In the genomic region with DNA sequence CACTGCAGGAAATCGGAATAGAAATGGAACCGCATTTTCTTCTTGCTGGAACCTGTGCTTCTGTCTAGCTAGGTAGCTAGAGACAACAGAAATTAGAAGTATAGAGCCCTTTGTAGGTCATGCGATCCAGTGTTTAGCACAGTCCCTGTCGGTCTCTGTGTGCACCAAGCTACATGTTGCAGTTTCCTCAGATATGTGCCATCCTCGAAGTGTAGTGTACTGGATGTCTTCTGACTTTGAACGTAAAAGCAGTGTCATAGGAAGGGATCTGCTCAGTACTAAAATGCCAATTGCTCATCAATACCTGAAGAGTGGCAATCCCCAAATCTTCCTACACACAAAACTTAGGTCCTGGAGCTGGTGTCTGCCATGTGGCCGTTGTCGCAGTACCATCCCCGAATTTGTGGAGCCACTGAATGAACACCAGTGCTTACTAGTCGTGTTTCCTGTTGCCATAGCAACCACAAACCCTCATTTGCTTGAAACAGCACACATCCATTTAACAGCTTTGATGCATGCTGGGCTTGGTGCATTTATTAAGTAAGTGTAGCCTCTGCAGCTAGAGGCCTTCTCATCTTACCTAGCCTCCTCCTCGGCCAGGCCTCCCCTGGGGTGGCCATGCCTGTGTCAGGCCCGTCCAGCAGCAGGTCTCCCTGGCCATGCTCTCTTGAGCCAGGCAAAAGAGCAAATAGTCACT, we compare ENCODE assay signal across 9 mouse cellular contexts.
DNase-seq lines count a peak whose midpoint lies in the region; ATAC-seq and TF ChIP-seq lines count a peak whose summit lies in the region.
"Had no signal": no experiment of that assay in that cellular context is flagged by ENCODE, and none has a peak within 500 bp of the region (broad histone marks: within the 10 kb centered on the region; RNA-seq: fewer than 3 reads in every experiment).

No protein-coding gene starts in this region.

- in situ Hi-C loops in CH12.LX (cut with MboI; ENCODE audit: low pct_ligation_motif_present, low pct_unique_long_range_greater_than_20kb, low sequenced_read_pairs) = no loop called here

- TF ChIP-seq EP300 in CH12.LX (IDR thresholded peaks at IDR 0.05; ENCODE audit: low read length) = no peak

- WGBS in forebrain, embryonic 15.5 days = 34% methylated on average over 12 of the region's 12 CpGs
- 43% methylated on average over 12 of the region's 12 CpGs for WGBS in midbrain, embryonic 11.5 days
- whole genome bisulfite sequencing in intestine, embryonic 15.5 days = 71% methylated on average over 12 of the region's 12 CpGs
- 64% methylated on average over 12 of the region's 12 CpGs for WGBS in liver, embryonic 12.5 days (ENCODE audit: insufficient replicate concordance)

- H3K9ac ChIP-seq in CH12.LX (ENCODE audit: insufficient read depth, low read depth) = no peak overlapping the region
- H3K9ac ChIP-seq in forebrain, embryonic 15.5 days (replicated peaks) = peak overlapping the region; percentile 11; the same call in 1 of the 2 replicates
- no peak overlapping the region for H3K9ac ChIP-seq in midbrain, embryonic 11.5 days (ENCODE audit: low read length)
- no peak overlapping the region for H3K9ac ChIP-seq in intestine, embryonic 15.5 days
- no peak overlapping the region for H3K9ac ChIP-seq in liver, embryonic 12.5 days
- H3K9ac ChIP-seq: liver, embryonic 15.5 days had no signal

- peaks cover 9 to 16% of the 10 kb centered on the region in 2 experiments for H3K4me1 ChIP-seq in CH12.LX (ENCODE audit: control insufficient read depth in 1 of 2, insufficient read depth in 2 of 2)
- H3K4me1 ChIP-seq in forebrain, embryonic 15.5 days = peaks cover 60% of the 10 kb centered on the region
- peaks cover 10% of the 10 kb centered on the region for H3K4me1 ChIP-seq in midbrain, embryonic 11.5 days (ENCODE audit: control insufficient read depth, insufficient read depth, low read length)
- peaks cover 10% of the 10 kb centered on the region for H3K4me1 ChIP-seq in intestine, embryonic 15.5 days (replicated peaks)
- H3K4me1 ChIP-seq in liver, embryonic 12.5 days = no peaks in the 10 kb centered on the region
- H3K4me1 ChIP-seq: liver, embryonic 15.5 days had no signal

- no peak for TF ChIP-seq CTCF in CH12.LX (conservative IDR thresholded peaks at IDR 0.05 in 1 of 2, IDR thresholded peaks at IDR 0.05 in 1 of 2; ENCODE audit: low read depth in 2 of 2, low read length in 2 of 2)

- H3K27me3 ChIP-seq in CH12.LX (replicated peaks) = peaks cover 2% of the 10 kb centered on the region
- no peaks in the 10 kb centered on the region for H3K27me3 ChIP-seq in forebrain, embryonic 15.5 days
- H3K27me3 ChIP-seq in midbrain, embryonic 11.5 days (ENCODE audit: control insufficient read depth, insufficient read depth, low read length) = no peaks in the 10 kb centered on the region
- H3K27me3 ChIP-seq in intestine, embryonic 15.5 days (replicated peaks) = no peaks in the 10 kb centered on the region
- no peaks in the 10 kb centered on the region for H3K27me3 ChIP-seq in liver, embryonic 12.5 days (replicated peaks)
- H3K27me3 ChIP-seq: liver, embryonic 15.5 days had no signal

- ATAC-seq in forebrain, embryonic 15.5 days (replicated peaks) = peak; percentile 74
- 0 out of 2 replicates have a peak, but pooled peaks have one; percentile 42 for ATAC-seq in midbrain, embryonic 11.5 days (ENCODE audit: low FRiP score)
- ATAC-seq in intestine, embryonic 15.5 days = no peak; the same call in 1 of the 2 replicates
- no peak for ATAC-seq in liver, embryonic 12.5 days

- dilution Hi-C loops in CH12.LX (cut with MboI; ENCODE audit: extremely low pct_ligation_motif_present, extremely low pct_unique_long_range_greater_than_20kb, low sequenced_read_pairs) = no loop called here

- peaks cover 3% of the 10 kb centered on the region for H3K9me3 ChIP-seq in CH12.LX (replicated peaks; ENCODE audit: low read length)
- no peaks in the 10 kb centered on the region for H3K9me3 ChIP-seq in forebrain, embryonic 15.5 days
- no peaks in the 10 kb centered on the region for H3K9me3 ChIP-seq in midbrain, embryonic 11.5 days (ENCODE audit: control insufficient read depth, low read length)
- H3K9me3 ChIP-seq in intestine, embryonic 15.5 days = no peaks in the 10 kb centered on the region
- H3K9me3 ChIP-seq in liver, embryonic 12.5 days (replicated peaks) = no peaks in the 10 kb centered on the region
- H3K9me3 ChIP-seq: liver, embryonic 15.5 days had no signal

- no peaks in the 10 kb centered on the region for H3K36me3 ChIP-seq in CH12.LX (replicated peaks in 1 of 2; ENCODE audit: control insufficient read depth in 1 of 2, insufficient read depth in 1 of 2, low read length in 1 of 2)
- no peaks in the 10 kb centered on the region for H3K36me3 ChIP-seq in forebrain, embryonic 15.5 days
- no peaks in the 10 kb centered on the region for H3K36me3 ChIP-seq in midbrain, embryonic 11.5 days (ENCODE audit: control insufficient read depth, insufficient read depth, low read length)
- H3K36me3 ChIP-seq in intestine, embryonic 15.5 days = no peaks in the 10 kb centered on the region
- no peaks in the 10 kb centered on the region for H3K36me3 ChIP-seq in liver, embryonic 12.5 days
- H3K36me3 ChIP-seq: liver, embryonic 15.5 days had no signal

- no peak overlapping the region for H3K27ac ChIP-seq in CH12.LX (ENCODE audit: insufficient read depth, low read depth)
- peak overlapping the region; percentile 68 for H3K27ac ChIP-seq in forebrain, embryonic 15.5 days (replicated peaks)
- no peak overlapping the region for H3K27ac ChIP-seq in midbrain, embryonic 11.5 days (ENCODE audit: low read depth, low read length)
- H3K27ac ChIP-seq in intestine, embryonic 15.5 days = no peak overlapping the region
- H3K27ac ChIP-seq in liver, embryonic 12.5 days = no peak overlapping the region
- H3K27ac ChIP-seq: liver, embryonic 15.5 days had no signal

- peak; percentile 38 for DNase-seq in CD4-positive helper T cell, adult 2 months (ENCODE audit: low read depth, low spot score)
- peak; percentile 28 for DNase-seq in CH12.LX (ENCODE audit: extremely low read depth)
- DNase-seq in midbrain, embryonic 11.5 days (ENCODE audit: low spot score, missing footprints) = no peak
- no peak for DNase-seq in gastrocnemius, postnatal 14 days
- DNase-seq: cerebellum, postnatal 25 days had no signal

- no peak overlapping the region for H3K4me3 ChIP-seq in CH12.LX (replicated peaks in 1 of 3; ENCODE audit: low read depth in 2 of 3, low read length in 2 of 3, poor library complexity in 1 of 3)
- H3K4me3 ChIP-seq in forebrain, embryonic 15.5 days = no peak overlapping the region
- no peak overlapping the region for H3K4me3 ChIP-seq in midbrain, embryonic 11.5 days (ENCODE audit: low read depth, low read length)
- H3K4me3 ChIP-seq in intestine, embryonic 15.5 days (replicated peaks) = no peak overlapping the region
- no peak overlapping the region for H3K4me3 ChIP-seq in liver, embryonic 12.5 days
- H3K4me3 ChIP-seq: liver, embryonic 15.5 days had no signal

- H3K79me2 ChIP-seq in CH12.LX (replicated peaks; ENCODE audit: control insufficient read depth, extremely low read depth, insufficient read depth, poor library complexity, severe bottlenecking) = no peaks in the 10 kb centered on the region

- no peak overlapping the region for H3K4me2 ChIP-seq in CH12.LX (ENCODE audit: insufficient read depth, low read depth, poor library complexity, severe bottlenecking)
- peak overlapping the region; percentile 16; the same call in 1 of the 2 replicates for H3K4me2 ChIP-seq in forebrain, embryonic 15.5 days (replicated peaks)
- no peak overlapping the region for H3K4me2 ChIP-seq in midbrain, embryonic 11.5 days
- H3K4me2 ChIP-seq in intestine, embryonic 15.5 days (replicated peaks) = no peak overlapping the region
- no peak overlapping the region for H3K4me2 ChIP-seq in liver, embryonic 12.5 days
- H3K4me2 ChIP-seq: liver, embryonic 15.5 days had no signal

- TF ChIP-seq POLR2A in CH12.LX (IDR thresholded peaks at IDR 0.05; ENCODE audit: low read depth, low read length) = no peak

- no peak for TF ChIP-seq RAD21 in CH12.LX (IDR thresholded peaks at IDR 0.05; ENCODE audit: low read depth, low read length)

- intact Hi-C loops in gastrocnemius, postnatal 14 days (cut with DNase I; ENCODE audit: low total_unique reads) = no loop called here

TF ChIP-seq in CH12.LX, 34 proteins besides CTCF, POLR2A, EP300 and RAD21:
- TF ChIP-seq HCFC1 (IDR thresholded peaks at IDR 0.05; ENCODE audit: low read depth, low read length) (no peak), MAX (IDR thresholded peaks at IDR 0.05; ENCODE audit: low read length) (no peak), UBTF (IDR thresholded peaks at IDR 0.05; ENCODE audit: low read depth, low read length) (no peak), PAX5 (IDR thresholded peaks at IDR 0.05; ENCODE audit: low read length) (no peak), NELFE (IDR thresholded peaks at IDR 0.05; ENCODE audit: low read depth, low read length) (no peak), MAFK (IDR thresholded peaks at IDR 0.05; ENCODE audit: insufficient replicate concordance, low read length) (no peak), ELF1 (IDR thresholded peaks at IDR 0.05; ENCODE audit: low read depth, low read length) (no peak), SIN3A (IDR thresholded peaks at IDR 0.05; ENCODE audit: low read length) (no peak), IRF4 (IDR thresholded peaks at IDR 0.05; ENCODE audit: low read depth, low read length) (no peak)
TF ChIP-seq in CH12.LX: peak in this region for 0.

Comparison
In these comparisons a context has a peak if more than half of its experiments do, and no peak if none do; other contexts are left out.
1. DNase-seq: peak in CD4-positive helper T cell, adult 2 months (single experiment) and CH12.LX (single experiment); none in midbrain, embryonic 11.5 days (single experiment) and gastrocnemius, postnatal 14 days (single experiment).
2. ATAC-seq: peak in forebrain, embryonic 15.5 days (single experiment) and midbrain, embryonic 11.5 days (single experiment); none in intestine, embryonic 15.5 days (single experiment) and liver, embryonic 12.5 days (single experiment).